Mouse (Mus musculus): ENCODE results near the gene Aldh1l1.

DNA sequence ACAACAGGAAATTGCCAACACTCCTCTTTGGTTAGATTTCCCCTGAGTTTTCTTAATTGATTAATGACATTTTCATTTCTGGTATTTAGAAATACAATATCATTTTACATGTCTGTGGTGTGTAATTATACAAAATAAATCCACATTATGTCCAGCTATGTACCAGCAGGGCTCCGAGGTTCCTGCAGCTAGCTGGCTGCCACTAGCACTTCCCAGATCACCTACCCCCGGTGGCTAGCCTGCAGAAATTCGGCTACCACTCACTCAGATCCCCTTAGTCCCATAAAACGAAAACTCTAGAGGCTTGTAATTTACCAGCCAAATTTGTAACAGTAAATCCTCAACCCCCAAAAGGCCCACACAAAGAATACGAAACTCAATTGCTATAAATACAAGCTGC is 33.1 kb downstream of the Aldh1l1 start:
- TF ChIP-seq CTCF (IDR thresholded peaks at IDR 0.05; ENCODE audit: low read depth, low read length) (no peak), TAL1 (conservative IDR thresholded peaks at IDR 0.05; ENCODE audit: low read depth, low read length) (no peak)

Data from G1E (cell line).